Mouse (Mus musculus): Measurements from ENCODE around the gene Arhgap35. TPM values are rescaled to one million over a fixed set of nuclear protein-coding genes. Genes with fewer than 3 reads are reported as not detected.

The Arhgap35 gene
- polyA plus RNA-seq, 2 experiments, result 2.1 to 2.2 TPM

DNA sequence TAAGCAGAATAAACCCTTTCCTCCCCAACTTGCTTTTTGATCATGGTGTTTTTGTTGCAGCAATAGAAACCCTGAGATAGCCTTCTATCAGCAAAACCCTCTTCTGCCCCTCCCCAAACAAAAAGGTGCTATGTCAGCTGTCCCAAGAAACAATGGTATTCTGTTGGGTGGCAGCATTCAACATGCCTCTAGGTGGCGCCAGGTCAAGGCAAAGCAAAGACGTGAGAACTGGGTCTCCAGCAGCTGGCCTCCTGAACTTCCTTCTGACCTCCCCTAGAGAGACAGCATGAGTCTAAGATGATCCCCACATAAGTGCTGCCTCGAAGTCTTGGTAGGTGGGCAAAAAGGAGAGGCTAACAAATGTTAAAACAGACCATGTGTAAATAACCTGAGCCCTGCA, 107.5 kb downstream of the Arhgap35 start:
- peaks cover 0 to 7% of the 10 kb centered on the region in 2 experiments; a peak in 1 of 4 replicates for H3K4me1 ChIP-seq (replicated peaks; ENCODE audit: control insufficient read depth in 2 of 2, insufficient read depth in 2 of 2, low read length in 1 of 2)

DNA sequence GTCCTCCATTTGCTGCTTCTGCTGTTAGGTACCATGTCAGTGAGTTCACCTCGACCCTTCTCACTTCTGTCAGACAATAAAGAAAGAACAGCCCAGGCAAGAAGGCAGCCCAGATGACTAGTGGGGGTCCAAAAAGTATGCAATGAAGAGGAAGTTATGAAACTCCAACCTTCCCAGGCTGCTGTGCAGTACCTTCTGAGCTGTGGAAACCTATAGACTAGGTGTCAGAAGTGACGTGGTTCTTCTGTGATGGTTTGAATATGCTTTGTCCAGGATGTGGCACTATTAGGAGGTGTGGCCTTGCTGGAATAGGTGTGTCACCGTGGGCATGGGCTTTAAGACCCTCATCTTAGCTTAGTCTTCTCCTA, 109.6 kb downstream of the Arhgap35 start:
- Histone ChIP-seq H3K4me2 (ENCODE audit: low read depth) (no peak overlapping the region), H3K9ac (replicated peaks) (no peak overlapping the region), H3K4me3 (ENCODE audit: insufficient read depth in 1 of 2, low read depth in 2 of 2, low read length in 2 of 2) (no peak overlapping the region), H3K9me3 (ENCODE audit: control insufficient read depth, low read length) (no peaks in the 10 kb centered on the region), H3K27ac (no peak overlapping the region), H3K36me3 (replicated peaks; ENCODE audit: control insufficient read depth, insufficient read depth, low read depth) (no peaks in the 10 kb centered on the region; the same call in 1 of the 2 replicates), H3K27me3 (ENCODE audit: control insufficient read depth, insufficient read depth, low read length) (no peaks in the 10 kb centered on the region), H3K4me1 (replicated peaks; ENCODE audit: control insufficient read depth in 2 of 2, insufficient read depth in 2 of 2, low read length in 1 of 2) (peaks cover 0 to 7% of the 10 kb centered on the region in 2 experiments; a peak in 1 of 4 replicates)
- no peak for TF ChIP-seq CTCF (IDR thresholded peaks at IDR 0.05; ENCODE audit: low read depth)
- TF ChIP-seq EP300 (IDR thresholded peaks at IDR 0.05; ENCODE audit: low read depth), result no peak
- ATAC-seq (ENCODE audit: insufficient read depth), result no peak
- WGBS (ENCODE audit: insufficient replicate concordance), result 65% methylated on average over 3 of the region's 3 CpGs
- no peak for DNase-seq (ENCODE audit: low read depth in 3 of 3, low spot score in 3 of 3)

More for the DNA sequence above, 107.5 kb downstream of the Arhgap35 start:
- Histone ChIP-seq H3K9me3 (ENCODE audit: control insufficient read depth, low read length) (no peaks in the 10 kb centered on the region), H3K36me3 (replicated peaks; ENCODE audit: control insufficient read depth, insufficient read depth, low read depth) (no peaks in the 10 kb centered on the region), H3K4me3 (ENCODE audit: insufficient read depth in 1 of 2, low read depth in 2 of 2, low read length in 2 of 2) (no peak overlapping the region), H3K4me2 (ENCODE audit: low read depth) (no peak overlapping the region), H3K27me3 (ENCODE audit: control insufficient read depth, insufficient read depth, low read length) (no peaks in the 10 kb centered on the region), H3K9ac (replicated peaks) (no peak overlapping the region), H3K27ac (no peak overlapping the region)
- DNase-seq (ENCODE audit: low read depth in 3 of 3, low spot score in 3 of 3), result peak in 1 of 3 experiments; percentile 14
- no peak for ATAC-seq (ENCODE audit: insufficient read depth)
- TF ChIP-seq EP300 (IDR thresholded peaks at IDR 0.05; ENCODE audit: low read depth), result no peak
- TF ChIP-seq CTCF (IDR thresholded peaks at IDR 0.05; ENCODE audit: low read depth), result peak; percentile 80
- 7% methylated on average over 3 of the region's 3 CpGs for WGBS (ENCODE audit: insufficient replicate concordance)

DNA sequence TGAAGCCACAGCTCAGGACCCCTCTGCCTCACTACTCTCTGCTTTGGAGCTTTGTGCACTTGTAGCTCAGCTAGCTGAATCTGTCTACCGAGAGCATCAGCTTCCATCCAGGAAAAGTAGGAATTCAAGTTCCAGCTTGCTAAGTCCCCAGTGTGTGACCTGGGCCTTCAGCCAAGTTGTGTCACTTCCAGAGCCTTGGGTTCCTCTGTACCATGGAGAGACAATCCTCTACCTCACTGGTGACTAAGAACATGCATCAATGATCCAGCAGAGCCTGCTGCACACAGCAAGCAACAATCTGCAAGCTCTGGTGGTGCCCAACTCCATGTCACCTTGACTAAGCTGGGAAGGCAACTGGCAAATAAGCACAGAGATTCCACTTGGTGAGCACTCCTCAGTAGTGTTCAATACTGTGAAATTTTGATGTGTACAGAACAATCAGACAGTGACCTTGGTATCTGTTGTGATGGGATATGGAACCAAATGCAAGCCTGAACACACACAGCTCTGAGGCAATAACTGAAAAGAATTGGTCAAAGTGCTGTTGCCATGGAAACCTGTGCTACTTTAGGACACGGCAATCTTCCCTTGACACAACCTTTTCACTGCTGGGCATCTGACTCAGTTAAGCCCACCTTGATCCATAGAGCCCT, 110.1 kb downstream of the Arhgap35 start:
- ATAC-seq (ENCODE audit: insufficient read depth), result peak; percentile 68
- DNase-seq (ENCODE audit: low read depth in 3 of 3, low spot score in 3 of 3), result peak in 2 of 3 experiments; percentile 17 to 29
- no peak overlapping the region for H3K27ac ChIP-seq
- no peaks in the 10 kb centered on the region; the same call in 1 of the 2 replicates for H3K36me3 ChIP-seq (replicated peaks; ENCODE audit: control insufficient read depth, insufficient read depth, low read depth)
- peaks cover 0 to 7% of the 10 kb centered on the region in 2 experiments; a peak in 1 of 4 replicates for H3K4me1 ChIP-seq (replicated peaks; ENCODE audit: control insufficient read depth in 2 of 2, insufficient read depth in 2 of 2, low read length in 1 of 2)
- WGBS (ENCODE audit: insufficient replicate concordance), result 59% methylated on average over 2 of the region's 2 CpGs
- no peaks in the 10 kb centered on the region for H3K27me3 ChIP-seq (ENCODE audit: control insufficient read depth, insufficient read depth, low read length)
- no peak overlapping the region for H3K4me3 ChIP-seq (ENCODE audit: insufficient read depth in 1 of 2, low read depth in 2 of 2, low read length in 2 of 2)
- H3K4me2 ChIP-seq (ENCODE audit: low read depth), result no peak overlapping the region
- H3K9me3 ChIP-seq (ENCODE audit: control insufficient read depth, low read length), result no peaks in the 10 kb centered on the region
- H3K9ac ChIP-seq (replicated peaks), result no peak overlapping the region
- no peak for TF ChIP-seq EP300 (IDR thresholded peaks at IDR 0.05; ENCODE audit: low read depth)
- TF ChIP-seq CTCF (IDR thresholded peaks at IDR 0.05; ENCODE audit: low read depth), result no peak

DNA sequence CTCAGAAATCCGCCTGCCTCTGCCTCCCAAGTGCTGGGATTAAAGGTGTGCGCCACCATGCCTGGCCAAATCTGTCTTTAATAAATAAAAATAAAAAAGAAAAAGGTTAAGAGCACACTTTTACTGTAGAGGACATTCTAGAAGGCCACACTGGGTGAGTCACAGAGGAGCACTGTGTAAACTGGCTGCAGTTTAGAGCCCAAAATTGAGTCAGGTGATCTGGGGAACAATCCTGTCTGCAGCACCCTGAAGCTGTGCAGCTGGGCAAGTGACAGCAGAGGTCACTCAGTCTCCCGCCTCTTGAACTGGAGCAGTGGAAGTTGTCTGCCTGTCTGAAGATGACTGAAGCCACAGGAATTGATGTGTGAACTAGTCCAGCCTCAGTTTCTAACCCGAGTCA, 113.2 kb downstream of the Arhgap35 start:
- Histone ChIP-seq H3K4me3 (ENCODE audit: insufficient read depth in 1 of 2, low read depth in 2 of 2, low read length in 2 of 2) (no peak overlapping the region), H3K27me3 (ENCODE audit: control insufficient read depth, insufficient read depth, low read length) (no peaks in the 10 kb centered on the region), H3K9me3 (ENCODE audit: control insufficient read depth, low read length) (no peaks in the 10 kb centered on the region), H3K27ac (no peak overlapping the region), H3K9ac (replicated peaks) (no peak overlapping the region), H3K4me2 (ENCODE audit: low read depth) (no peak overlapping the region), H3K4me1 (replicated peaks; ENCODE audit: control insufficient read depth in 2 of 2, insufficient read depth in 2 of 2, low read length in 1 of 2) (peaks cover 0 to 7% of the 10 kb centered on the region in 2 experiments; a peak in 1 of 4 replicates), H3K36me3 (replicated peaks; ENCODE audit: control insufficient read depth, insufficient read depth, low read depth) (no peaks in the 10 kb centered on the region; the same call in 1 of the 2 replicates)
- 61% methylated on average over 4 of the region's 4 CpGs for WGBS (ENCODE audit: insufficient replicate concordance)
- DNase-seq (ENCODE audit: low read depth in 3 of 3, low spot score in 3 of 3) (no peak), ATAC-seq (ENCODE audit: insufficient read depth) (no peak)
- TF ChIP-seq CTCF (IDR thresholded peaks at IDR 0.05; ENCODE audit: low read depth), result no peak
- TF ChIP-seq EP300 (IDR thresholded peaks at IDR 0.05; ENCODE audit: low read depth), result no peak

DNA sequence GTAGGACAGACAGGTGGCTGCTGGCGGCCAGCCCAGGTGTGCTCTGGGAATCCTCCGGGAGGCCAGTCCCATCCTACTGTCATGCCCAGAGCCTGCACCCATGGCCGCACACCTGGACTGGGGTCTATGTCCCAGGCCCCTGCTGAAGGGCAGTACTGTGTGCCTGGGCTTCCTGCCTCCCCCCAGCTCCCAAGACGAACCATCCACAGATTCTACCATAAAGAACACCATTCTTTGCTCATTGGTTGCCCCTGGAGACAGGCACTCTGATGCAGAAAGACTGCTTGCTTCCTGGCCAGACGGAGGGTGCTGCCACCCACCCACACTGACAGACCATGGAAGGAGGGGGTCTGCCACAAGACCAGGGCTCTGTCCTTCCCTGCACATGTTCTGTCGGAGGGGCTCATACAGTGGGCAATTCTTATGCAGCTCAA, 115.1 kb downstream of the Arhgap35 start:
- TF ChIP-seq CTCF (IDR thresholded peaks at IDR 0.05; ENCODE audit: low read depth), result no peak
- TF ChIP-seq EP300 (IDR thresholded peaks at IDR 0.05; ENCODE audit: low read depth), result no peak
- H3K36me3 ChIP-seq (replicated peaks; ENCODE audit: control insufficient read depth, insufficient read depth, low read depth), result no peaks in the 10 kb centered on the region; the same call in 1 of the 2 replicates
- no peaks in the 10 kb centered on the region for H3K27me3 ChIP-seq (ENCODE audit: control insufficient read depth, insufficient read depth, low read length)
- 69% methylated on average over 6 of the region's 6 CpGs for WGBS (ENCODE audit: insufficient replicate concordance)
- no peak overlapping the region for H3K9ac ChIP-seq (replicated peaks)
- no peak for DNase-seq (ENCODE audit: low read depth in 3 of 3, low spot score in 3 of 3)
- no peak for ATAC-seq (ENCODE audit: insufficient read depth)
- no peaks in the 10 kb centered on the region for H3K9me3 ChIP-seq (ENCODE audit: control insufficient read depth, low read length)
- 0 out of 4 replicates have a peak, but pooled peaks cover 0 to 4% of the 10 kb centered on the region in 2 experiments for H3K4me1 ChIP-seq (replicated peaks; ENCODE audit: control insufficient read depth in 2 of 2, insufficient read depth in 2 of 2, low read length in 1 of 2)
- H3K4me2 ChIP-seq (ENCODE audit: low read depth), result no peak overlapping the region
- no peak overlapping the region for H3K4me3 ChIP-seq (ENCODE audit: insufficient read depth in 1 of 2, low read depth in 2 of 2, low read length in 2 of 2)
- no peak overlapping the region for H3K27ac ChIP-seq
